In genomic region chr16:34839704-34840331, GRCm38 (mm10) we compare ENCODE assay signal across 12 mouse cellular contexts.
DNase-seq lines count a peak whose midpoint lies in the region; ATAC-seq and TF ChIP-seq lines count a peak whose summit lies in the region.
"Had no signal": no experiment of that assay in that cellular context is flagged by ENCODE, and none has a peak within 500 bp of the region (broad histone marks: within the 10 kb centered on the region; RNA-seq: fewer than 3 reads in every experiment).

No protein-coding gene starts in this region.

- H3K27ac ChIP-seq in forebrain, embryonic 13.5 days, result no peak overlapping the region
- H3K27ac ChIP-seq: midbrain, embryonic 10.5 days had no signal

- no peak for TF ChIP-seq POLR2A in lung, adult 2 months (IDR thresholded peaks at IDR 0.05; ENCODE audit: borderline replicate concordance, extremely low read depth, low read depth, low read length)

- no peak overlapping the region for H3K4me3 ChIP-seq in lung, adult 2 months (replicated peaks; ENCODE audit: extremely low read depth, low read depth, low read length)
- no peak overlapping the region for H3K4me3 ChIP-seq in forebrain, embryonic 13.5 days
- H3K4me3 ChIP-seq: midbrain, embryonic 10.5 days had no signal

- DNase-seq in embryo, embryonic 10 days (ENCODE audit: low spot score), result peak; percentile 20
- no peak for DNase-seq in embryo, embryonic 9.5 days (ENCODE audit: extremely low spot score)
- DNase-seq in 3T3-L1 (ENCODE audit: low read depth, low spot score), result peak; percentile 87
- peak; percentile 57 for DNase-seq in forelimb bud, embryonic 11.5 days (ENCODE audit: low read depth, low spot score)
- DNase-seq in lung, adult 2 months, result peak; percentile 21
- DNase-seq in urinary bladder, postnatal 14 days (ENCODE audit: low spot score), result no peak
- DNase-seq in right cerebral cortex, postnatal 36 days (ENCODE audit: low spot score in 2 of 2), result no peak
- DNase-seq: B cell, adult 2 months; kidney, postnatal 36 days had no signal

- no peaks in the 10 kb centered on the region for H3K27me3 ChIP-seq in forebrain, embryonic 13.5 days

- WGBS in lung, adult 2 months, result 63% methylated on average over 7 of the region's 7 CpGs
- 89% methylated on average over 7 of the region's 7 CpGs for WGBS in forebrain, embryonic 13.5 days

- H3K4me2 ChIP-seq in forebrain, embryonic 13.5 days, result no peak overlapping the region
- H3K4me2 ChIP-seq: liver, embryonic 11.5 days had no signal

- H3K4me1 ChIP-seq in lung, adult 2 months (ENCODE audit: control insufficient read depth, insufficient read depth, low read length), result peaks cover 10% of the 10 kb centered on the region
- no peaks in the 10 kb centered on the region for H3K4me1 ChIP-seq in forebrain, embryonic 13.5 days

- no peaks in the 10 kb centered on the region for H3K36me3 ChIP-seq in forebrain, embryonic 13.5 days (ENCODE audit: poor library complexity, severe bottlenecking)

- TF ChIP-seq CTCF in lung, adult 2 months (IDR thresholded peaks at IDR 0.05; ENCODE audit: insufficient read depth, low read length), result no peak

- no peak overlapping the region for H3K9ac ChIP-seq in forebrain, embryonic 13.5 days

- no peak for ATAC-seq in forebrain, embryonic 13.5 days

- H3K9me3 ChIP-seq in forebrain, embryonic 13.5 days (replicated peaks), result no peaks in the 10 kb centered on the region

Comparison
In these comparisons a context has a peak if more than half of its experiments do, and no peak if none do; other contexts are left out.
1. DNase-seq: peak in embryo, embryonic 10 days (single experiment), 3T3-L1 (single experiment), forelimb bud, embryonic 11.5 days (single experiment) and lung, adult 2 months (single experiment); none in embryo, embryonic 9.5 days (single experiment), urinary bladder, postnatal 14 days (single experiment) and right cerebral cortex, postnatal 36 days (0 of 2).